Mouse (Mus musculus) embryonic facial prominence, embryonic 13.5 days (tissue): ENCODE data around the gene Mrpl10. TPM values are rescaled to one million over a fixed set of nuclear protein-coding genes. Genes with fewer than 3 reads are reported as not detected.

Source experiments
- ATAC-seq: fragments of 200-750 bp; cut with Nextera tagmentation; 2 replicates; pipeline ENCODE4 v1.8.0; 2017; ENCODE audit warnings: low read depth; ENCODE audit not compliant: insufficient number of reproducible peaks, insufficient read depth, low FRiP score, low TSS enrichment
- H3K27ac ChIP-seq: fragments of 300-500 bp; sonication (generic); 2 replicates; pipeline ENCODE4 v1.5.1; 2015; ENCODE audit warnings: moderate library complexity, mild to moderate bottlenecking, inconsistent platforms
- H3K27me3 ChIP-seq: fragments of 300-500 bp; sonication (generic); 2 replicates; pipeline ENCODE4 v1.6.1; 2015; ENCODE audit warnings: mild to moderate bottlenecking, inconsistent platforms
- H3K36me3 ChIP-seq: fragments of 300-500 bp; sonication (generic); 2 replicates; pipeline ENCODE4 v1.6.1; 2015; ENCODE audit warnings: mild to moderate bottlenecking, inconsistent platforms
- H3K4me1 ChIP-seq: fragments of 300-500 bp; sonication (generic); 2 replicates; pipeline ENCODE4 v1.6.1; 2015; ENCODE audit warnings: inconsistent platforms
- H3K4me2 ChIP-seq: fragments of 300-500 bp; sonication (generic); 2 replicates; pipeline ENCODE4 v1.6.1; 2015; ENCODE audit warnings: moderate library complexity, mild to moderate bottlenecking, inconsistent platforms
- H3K4me3 ChIP-seq: fragments of 300-500 bp; sonication (generic); 2 replicates; pipeline ENCODE4 v1.5.1; 2015; ENCODE audit warnings: mild to moderate bottlenecking, inconsistent platforms
- H3K9ac ChIP-seq: fragments of 300-500 bp; sonication (generic); 2 replicates; pipeline ENCODE4 v1.6.1; 2015; ENCODE audit warnings: mild to moderate bottlenecking, inconsistent platforms
- H3K9me3 ChIP-seq: fragments of 300-500 bp; sonication (generic); 2 replicates; pipeline ENCODE4 v1.6.1; 2016; ENCODE audit warnings: inconsistent platforms
- WGBS: fragments of 180-500 bp; shearing (Covaris S2); methylation state at CpG from one replicate; pipeline ENCODE4 v1.1.7; 2015; ENCODE audit warnings: mixed read lengths; 5-methylcytosine and 5-hydroxymethylcytosine counted together
- polyA plus RNA-seq: library from polyadenylated mRNA; unstranded; fragments of >200 nt; fragmentation: Nextera tagmentation; extraction: Ambion mirVana; gene quantifications from 2 replicates; pipeline ENCODE4 v1.2.1, GENCODE M21; 2015

The Mrpl10 gene
- polyA plus RNA-seq, 1 experiment from 2014 or later, result 82.7 TPM

DNA sequence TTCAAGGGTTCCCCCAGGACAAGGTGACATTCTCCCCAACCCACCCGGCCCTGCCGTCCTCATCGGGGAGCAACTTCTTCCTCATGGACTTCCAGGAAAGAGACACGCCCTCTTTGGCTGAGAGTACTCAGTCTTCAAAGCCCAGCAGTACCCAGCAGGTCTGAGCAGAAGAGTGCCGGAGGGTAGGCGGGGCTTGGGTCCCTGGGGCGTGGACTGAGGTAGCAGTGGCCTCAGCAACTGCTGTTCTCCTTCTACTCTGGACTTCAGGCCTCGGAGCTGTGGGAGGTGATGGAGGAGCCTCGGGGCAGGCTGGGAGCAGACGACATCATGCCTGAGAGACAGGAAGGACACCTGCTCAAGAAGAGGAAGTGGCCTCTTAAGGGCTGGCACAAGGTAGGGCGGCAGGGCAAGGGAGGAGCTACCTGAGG lies 10.9 kb downstream of the Mrpl10 start:
- Histone ChIP-seq H3K9me3 (no peaks in the 10 kb centered on the region), H3K4me1 (peaks cover 20% of the 10 kb centered on the region), H3K27ac (no peak overlapping the region), H3K27me3 (no peaks in the 10 kb centered on the region), H3K4me3 (no peak overlapping the region; the same call in 1 of the 2 replicates), H3K36me3 (peaks cover 60% of the 10 kb centered on the region), H3K4me2 (peak overlapping the region; percentile 96; the same call in 1 of the 2 replicates), H3K9ac (peak overlapping the region; percentile 83)
- WGBS, result 34% methylated on average over 11 of the region's 11 CpGs
- ATAC-seq, result 0 out of 2 replicates have a peak, but pooled peaks have one; percentile 26

DNA sequence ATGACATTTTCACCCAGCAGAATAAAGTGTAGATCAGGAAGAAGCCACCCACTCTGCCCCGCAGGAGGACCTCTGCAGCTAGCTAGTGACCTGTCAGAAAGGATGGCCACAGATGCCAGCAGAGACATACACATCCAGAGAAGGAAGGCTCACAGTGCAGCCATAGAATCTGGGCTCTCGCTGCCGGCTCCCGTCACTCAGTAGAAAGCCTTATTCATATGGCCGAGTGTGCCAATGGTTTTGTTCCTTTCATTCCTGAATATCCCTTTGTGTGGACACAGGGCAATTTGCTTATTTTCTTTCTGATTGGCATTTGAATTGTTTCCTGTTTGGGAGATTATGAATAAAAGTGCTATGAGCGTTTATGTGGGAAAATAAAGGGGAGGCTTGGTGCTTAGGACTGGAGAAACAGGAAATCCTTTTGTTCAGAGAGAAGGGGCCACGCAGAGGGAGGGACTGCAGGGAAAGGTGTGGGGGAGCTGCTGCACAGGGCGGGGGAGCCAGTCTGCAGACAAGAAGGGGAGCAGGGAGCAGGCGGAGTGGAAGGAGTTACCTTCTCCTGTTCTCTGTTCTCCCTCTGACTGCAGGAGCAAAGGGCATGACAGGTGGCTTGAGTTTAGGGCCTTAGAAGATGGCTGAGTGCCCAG lies 22.0 kb downstream of the Mrpl10 start:
- Histone ChIP-seq H3K27ac (peak overlapping the region; percentile 48), H3K4me3 (no peak overlapping the region), H3K4me1 (0 out of 2 replicates have a peak, but pooled peaks cover 5% of the 10 kb centered on the region), H3K9me3 (no peaks in the 10 kb centered on the region), H3K36me3 (peaks cover 68% of the 10 kb centered on the region), H3K27me3 (no peaks in the 10 kb centered on the region), H3K4me2 (no peak overlapping the region), H3K9ac (peak overlapping the region; percentile 16; the same call in 1 of the 2 replicates)
- WGBS, result 39% methylated on average over 9 of the region's 9 CpGs
- no peak for ATAC-seq

DNA sequence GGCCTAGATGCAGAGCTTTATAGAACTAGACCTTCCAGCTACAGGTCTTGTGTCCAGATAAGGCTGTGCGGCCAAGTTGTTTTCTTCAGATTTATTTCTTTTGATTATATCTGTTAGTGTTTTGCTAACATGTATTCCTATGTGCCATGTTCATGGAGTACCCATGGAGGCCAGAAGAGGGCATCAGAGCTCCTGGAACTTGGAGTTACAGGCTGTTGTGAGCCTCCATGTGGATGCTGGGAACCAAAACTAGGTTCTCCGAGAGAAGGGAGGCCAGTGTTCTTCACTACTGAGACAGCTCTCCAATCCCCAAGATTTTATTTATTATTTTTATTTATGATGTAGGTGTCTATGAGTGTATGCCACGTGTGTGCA lies 22.5 kb downstream of the Mrpl10 start:
- ATAC-seq, result no peak
- 86% methylated on average over 3 of the region's 3 CpGs for WGBS
- Histone ChIP-seq H3K27me3 (no peaks in the 10 kb centered on the region), H3K4me1 (0 out of 2 replicates have a peak, but pooled peaks cover 5% of the 10 kb centered on the region), H3K9me3 (no peaks in the 10 kb centered on the region), H3K36me3 (peaks cover 63% of the 10 kb centered on the region), H3K27ac (peak overlapping the region; percentile 48; the same call in 1 of the 2 replicates), H3K9ac (0 out of 2 replicates have a peak overlapping the region, but pooled peaks have one; percentile 16), H3K4me3 (no peak overlapping the region), H3K4me2 (no peak overlapping the region)

DNA sequence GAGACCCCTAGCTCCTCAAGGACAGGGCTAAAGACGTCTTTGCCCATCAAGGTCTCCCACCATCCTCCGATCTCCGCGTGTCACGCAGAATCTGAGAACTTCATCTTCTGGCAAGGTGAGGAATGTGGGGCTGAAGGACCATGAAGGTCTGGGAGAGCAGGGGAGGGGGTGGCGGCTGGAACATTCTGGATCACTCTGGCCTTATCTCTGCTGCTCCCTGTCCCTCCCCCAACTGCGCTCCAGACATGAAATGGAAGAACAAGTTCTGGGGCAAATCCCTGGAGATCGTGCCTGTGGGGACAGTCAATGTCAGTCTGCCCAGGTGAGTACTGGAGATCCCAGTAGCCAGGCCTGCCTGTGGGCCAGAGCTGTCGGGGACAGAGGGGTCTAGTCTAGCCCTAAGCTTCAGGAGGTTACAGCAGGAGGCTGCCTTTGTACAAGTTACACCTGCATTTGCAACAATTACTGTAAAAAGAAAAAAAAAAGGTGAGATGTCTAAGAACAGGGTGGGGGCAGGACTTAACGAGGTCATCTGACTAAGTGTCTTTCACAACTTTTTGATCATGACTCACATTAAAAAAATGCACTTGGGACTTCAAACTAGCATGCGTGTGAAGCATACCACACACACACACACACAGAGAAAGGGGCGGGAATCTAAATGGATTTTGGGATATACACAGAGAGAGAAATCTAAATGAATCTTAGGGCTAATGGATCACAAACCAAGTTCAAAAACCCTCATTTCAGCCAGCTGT lies 24.4 kb downstream of the Mrpl10 start:
- Histone ChIP-seq H3K4me1 (0 out of 2 replicates have a peak, but pooled peaks cover 5% of the 10 kb centered on the region), H3K36me3 (peaks cover 44% of the 10 kb centered on the region), H3K4me2 (no peak overlapping the region), H3K27ac (no peak overlapping the region), H3K9ac (no peak overlapping the region), H3K9me3 (no peaks in the 10 kb centered on the region), H3K4me3 (no peak overlapping the region), H3K27me3 (no peaks in the 10 kb centered on the region)
- no peak for ATAC-seq
- WGBS, result 87% methylated on average over 12 of the region's 12 CpGs

DNA sequence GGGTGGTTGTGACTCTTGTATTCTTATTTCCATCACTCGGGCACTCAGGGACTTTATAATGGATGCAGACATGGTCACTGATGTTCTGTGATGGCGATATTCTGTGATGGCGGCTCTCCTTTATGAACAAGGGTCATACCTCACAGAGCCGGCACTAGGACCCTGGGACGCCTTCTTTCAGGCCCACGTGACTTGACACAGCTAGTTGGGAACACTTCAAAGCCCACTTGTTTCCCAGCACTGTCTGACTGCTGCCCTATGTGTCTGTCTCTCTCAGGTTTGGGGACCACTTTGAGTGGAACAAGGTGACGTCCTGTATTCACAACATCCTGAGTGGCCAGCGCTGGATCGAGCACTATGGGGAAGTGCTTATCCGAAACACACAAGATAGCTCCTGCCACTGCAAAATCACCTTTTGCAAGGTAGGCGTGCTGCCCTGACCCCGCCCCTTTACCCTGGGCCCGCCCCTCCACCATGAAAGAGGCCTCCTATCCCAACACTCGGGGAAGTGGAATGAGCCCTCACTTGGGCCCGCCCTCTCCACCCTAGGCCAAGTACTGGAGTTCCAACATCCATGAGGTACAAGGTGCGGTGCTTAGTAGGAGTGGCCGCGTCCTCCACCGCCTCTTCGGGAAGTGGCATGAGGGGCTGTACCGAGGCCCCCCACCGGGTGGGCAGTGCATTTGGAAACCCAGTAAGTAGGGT lies 25.4 kb downstream of the Mrpl10 start:
- Histone ChIP-seq H3K4me1 (0 out of 2 replicates have a peak, but pooled peaks cover 5% of the 10 kb centered on the region), H3K27ac (no peak overlapping the region), H3K4me2 (no peak overlapping the region), H3K27me3 (no peaks in the 10 kb centered on the region), H3K36me3 (peaks cover 35% of the 10 kb centered on the region), H3K9ac (no peak overlapping the region), H3K9me3 (no peaks in the 10 kb centered on the region), H3K4me3 (no peak overlapping the region)
- ATAC-seq, result no peak
- 46% methylated on average over 22 of the region's 22 CpGs for WGBS

DNA sequence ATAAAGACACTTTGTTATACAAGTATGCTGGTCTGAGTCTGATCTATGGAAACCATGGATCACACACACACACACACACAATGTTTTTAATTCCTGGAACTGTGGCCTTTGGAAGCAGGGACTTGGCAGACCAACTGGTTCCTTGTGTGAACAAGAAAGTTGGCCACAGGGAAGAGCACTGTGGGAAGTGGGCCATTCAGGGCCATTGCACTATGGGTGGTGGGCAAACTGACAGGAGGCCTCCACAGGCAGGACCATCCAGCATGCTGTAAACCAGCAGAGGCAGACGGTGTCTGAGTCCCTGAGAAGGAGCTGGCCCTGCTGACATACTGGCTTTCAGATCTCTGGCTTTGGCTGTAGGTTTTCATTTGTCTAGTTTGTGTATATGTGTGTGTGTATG lies 28.0 kb downstream of the Mrpl10 start:
- Histone ChIP-seq H3K4me3 (no peak overlapping the region), H3K4me1 (no peaks in the 10 kb centered on the region), H3K9me3 (no peaks in the 10 kb centered on the region), H3K27me3 (no peaks in the 10 kb centered on the region), H3K36me3 (peaks cover 30% of the 10 kb centered on the region), H3K27ac (no peak overlapping the region), H3K4me2 (no peak overlapping the region), H3K9ac (no peak overlapping the region)
- ATAC-seq, result no peak
- 68% methylated on average over 1 of the region's 1 CpGs for WGBS

DNA sequence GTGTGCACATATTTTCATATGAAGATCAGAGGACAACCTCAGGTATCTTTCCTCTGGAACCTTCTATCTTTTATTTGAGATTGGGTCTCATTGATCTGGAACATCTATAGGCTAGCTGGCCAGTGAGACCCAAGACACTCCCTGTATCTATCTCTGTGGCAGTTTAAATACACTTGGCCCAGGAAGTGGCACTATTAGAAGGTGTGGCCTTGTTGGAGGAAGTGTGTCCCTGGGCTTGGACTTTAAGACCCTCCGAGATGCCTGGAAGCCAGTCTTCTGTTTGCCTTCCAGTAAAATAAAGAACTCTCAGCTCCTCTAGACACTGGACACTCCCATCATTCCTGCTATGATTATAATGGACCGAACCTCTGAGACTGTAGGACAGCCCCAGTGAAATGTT lies 28.4 kb downstream of the Mrpl10 start:
- 90% methylated on average over 2 of the region's 2 CpGs for WGBS
- no peak overlapping the region for H3K4me3 ChIP-seq

DNA sequence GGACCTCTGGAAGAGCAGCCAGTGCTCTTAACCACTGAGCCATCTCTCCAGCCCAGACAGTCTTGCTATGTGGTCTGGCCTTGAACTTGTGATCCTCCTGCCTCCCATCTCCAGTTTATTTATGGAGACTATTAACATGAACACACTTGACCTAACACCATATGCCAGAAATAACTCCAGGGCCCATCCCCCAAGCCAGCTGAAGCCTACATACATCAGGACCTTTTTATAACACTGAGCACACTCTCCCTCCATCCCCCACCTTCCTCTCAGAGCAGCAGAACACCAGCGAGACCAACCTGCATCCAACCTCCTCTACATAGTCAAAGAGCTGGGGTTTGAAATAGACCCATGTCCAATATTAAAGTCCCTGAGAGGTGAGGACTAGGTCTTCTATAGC lies 29.8 kb downstream of the Mrpl10 start:
- Histone ChIP-seq H3K9me3 (no peaks in the 10 kb centered on the region), H3K4me1 (no peaks in the 10 kb centered on the region), H3K9ac (no peak overlapping the region), H3K27me3 (no peaks in the 10 kb centered on the region), H3K27ac (no peak overlapping the region), H3K4me3 (no peak overlapping the region), H3K36me3 (peaks cover 19% of the 10 kb centered on the region), H3K4me2 (no peak overlapping the region)
- WGBS, result 77% methylated on average over 1 of the region's 1 CpGs
- no peak for ATAC-seq

More for the DNA sequence above, 28.4 kb downstream of the Mrpl10 start:
- Histone ChIP-seq H3K27ac (no peak overlapping the region), H3K36me3 (peaks cover 30% of the 10 kb centered on the region), H3K9me3 (no peaks in the 10 kb centered on the region), H3K4me2 (no peak overlapping the region), H3K4me1 (no peaks in the 10 kb centered on the region), H3K9ac (no peak overlapping the region), H3K27me3 (no peaks in the 10 kb centered on the region)
- ATAC-seq, result no peak

DNA sequence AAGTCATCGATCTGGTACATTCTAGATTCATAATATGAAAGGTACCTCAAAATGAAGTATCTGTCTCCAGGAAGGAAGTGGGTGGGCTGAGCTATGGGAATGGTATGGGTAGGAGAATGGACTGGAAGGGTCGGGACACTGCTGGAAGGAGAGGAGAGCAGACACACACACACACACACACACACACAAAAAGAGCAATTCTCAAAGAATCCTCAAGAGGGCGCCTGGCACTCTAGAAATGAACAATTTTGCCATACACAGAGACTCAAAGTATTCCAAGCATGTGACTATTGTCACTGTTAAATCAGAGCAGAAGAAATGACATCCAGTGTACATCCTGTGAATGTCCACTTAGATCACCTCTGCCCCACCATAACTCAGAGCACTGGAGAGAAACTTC lies 31.2 kb downstream of the Mrpl10 start:
- ATAC-seq, result no peak
- WGBS, result 30% methylated on average over 3 of the region's 3 CpGs
- H3K4me3 ChIP-seq, result no peak overlapping the region
- no peaks in the 10 kb centered on the region for H3K27me3 ChIP-seq
- no peaks in the 10 kb centered on the region for H3K4me1 ChIP-seq
- H3K36me3 ChIP-seq, result peaks cover 5% of the 10 kb centered on the region
- H3K9me3 ChIP-seq, result no peaks in the 10 kb centered on the region
- H3K4me2 ChIP-seq, result no peak overlapping the region
- no peak overlapping the region for H3K27ac ChIP-seq
- H3K9ac ChIP-seq, result no peak overlapping the region

DNA sequence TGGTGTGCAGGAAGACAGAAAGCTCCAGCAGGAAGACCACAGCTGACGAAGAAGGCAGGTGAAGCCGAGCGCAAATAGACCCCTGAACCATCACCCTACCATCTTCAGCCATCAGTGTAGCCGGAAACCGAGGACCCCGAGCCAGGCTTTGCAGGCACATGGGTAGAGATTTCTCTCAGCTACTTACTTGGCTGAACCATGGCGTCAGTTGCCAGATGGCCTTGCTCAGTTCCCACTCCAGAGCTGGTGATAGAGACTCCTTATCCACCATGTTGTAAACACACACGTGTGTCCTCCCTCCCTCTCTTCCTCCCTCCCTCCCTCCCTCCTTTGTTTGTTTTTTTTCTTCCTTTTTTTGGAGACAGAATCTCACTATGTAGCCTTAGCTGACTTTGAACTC lies 32.9 kb downstream of the Mrpl10 start:
- ATAC-seq, result no peak
- H3K9ac ChIP-seq, result no peak overlapping the region
- WGBS, result 72% methylated on average over 8 of the region's 8 CpGs

DNA sequence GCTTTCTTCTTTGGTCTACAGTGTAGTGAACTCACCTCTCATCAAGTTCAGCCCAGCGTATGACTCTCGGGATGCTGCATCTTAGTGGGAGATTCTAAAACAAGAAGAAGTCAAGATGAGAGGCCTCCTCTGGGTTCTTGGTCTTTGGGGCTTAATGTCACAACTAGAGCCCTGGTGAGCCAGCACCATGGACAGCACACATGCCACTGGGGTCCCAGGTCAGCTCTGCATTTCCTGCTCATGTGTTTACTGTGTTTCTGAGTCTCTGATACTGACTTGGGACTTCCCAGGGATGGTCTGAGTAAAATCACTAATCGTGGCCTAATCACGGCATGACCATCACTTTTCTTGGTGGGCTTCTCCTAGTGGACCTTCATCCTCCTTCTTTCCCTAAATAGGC lies 37.4 kb downstream of the Mrpl10 start:
- ATAC-seq, result no peak
- Histone ChIP-seq H3K27me3 (peaks cover 7% of the 10 kb centered on the region; the same call in 1 of the 2 replicates), H3K9ac (no peak overlapping the region), H3K4me2 (no peak overlapping the region), H3K36me3 (no peaks in the 10 kb centered on the region), H3K4me3 (no peak overlapping the region), H3K4me1 (peaks cover 7% of the 10 kb centered on the region), H3K9me3 (no peaks in the 10 kb centered on the region), H3K27ac (no peak overlapping the region)
- WGBS, result 53% methylated on average over 4 of the region's 4 CpGs

More for the DNA sequence above, 32.9 kb downstream of the Mrpl10 start:
- Histone ChIP-seq H3K27ac (no peak overlapping the region), H3K36me3 (no peaks in the 10 kb centered on the region), H3K27me3 (no peaks in the 10 kb centered on the region), H3K4me2 (no peak overlapping the region), H3K4me3 (no peak overlapping the region), H3K9me3 (no peaks in the 10 kb centered on the region), H3K4me1 (no peaks in the 10 kb centered on the region)
